Mouse (Mus musculus): ENCODE measurements at regions not wholly inside any gene's neighbourhood (a gene's known extent, or its start where the extent isn't known, plus 50 kb on each side); places are given as distances from the start of the nearest gene placed in this dataset.

DNA sequence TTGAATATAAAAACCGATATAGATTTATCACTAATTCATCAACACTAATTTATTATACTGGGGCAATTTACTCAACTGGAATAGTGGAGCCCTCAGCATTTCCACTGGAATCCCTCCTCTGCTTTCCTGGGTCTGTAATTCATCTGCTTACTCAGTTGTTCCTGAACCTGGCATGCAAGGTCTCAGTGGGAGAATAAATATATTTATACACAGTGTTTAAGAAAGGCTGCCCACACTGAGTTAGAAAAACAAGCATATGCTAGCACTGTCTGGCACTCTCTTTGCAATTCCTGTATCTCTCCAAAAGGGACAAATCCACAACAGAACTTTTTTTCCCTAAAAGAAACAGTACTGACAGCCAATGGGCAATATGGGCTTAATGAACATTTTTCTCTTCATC lies 100.1 kb upstream of the Gm10192 start:
- DNase-seq (ENCODE audit: low spot score in 2 of 2): no peak

DNA sequence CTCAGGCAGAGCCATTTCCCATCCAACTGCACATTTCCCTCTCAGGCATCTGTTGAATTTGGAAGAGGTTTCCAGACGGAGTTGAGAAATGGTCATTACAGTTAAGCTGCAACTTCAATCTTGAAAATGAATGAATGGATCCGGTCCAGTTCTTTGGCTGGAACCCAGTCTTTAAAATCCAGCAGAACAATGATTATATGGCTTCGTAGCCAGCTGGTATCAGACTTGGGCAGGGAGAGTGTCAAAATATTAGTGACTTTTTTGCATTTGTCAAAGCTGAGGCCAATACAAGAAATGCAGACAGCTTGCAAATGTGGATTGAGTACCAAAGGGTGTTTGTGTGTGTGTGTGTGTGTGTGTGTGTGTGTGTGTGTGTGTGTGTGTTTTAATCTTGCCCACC lies 99.7 kb upstream of the Gm10192 start:
- DNase-seq (ENCODE audit: low spot score in 2 of 2): no peak

DNA sequence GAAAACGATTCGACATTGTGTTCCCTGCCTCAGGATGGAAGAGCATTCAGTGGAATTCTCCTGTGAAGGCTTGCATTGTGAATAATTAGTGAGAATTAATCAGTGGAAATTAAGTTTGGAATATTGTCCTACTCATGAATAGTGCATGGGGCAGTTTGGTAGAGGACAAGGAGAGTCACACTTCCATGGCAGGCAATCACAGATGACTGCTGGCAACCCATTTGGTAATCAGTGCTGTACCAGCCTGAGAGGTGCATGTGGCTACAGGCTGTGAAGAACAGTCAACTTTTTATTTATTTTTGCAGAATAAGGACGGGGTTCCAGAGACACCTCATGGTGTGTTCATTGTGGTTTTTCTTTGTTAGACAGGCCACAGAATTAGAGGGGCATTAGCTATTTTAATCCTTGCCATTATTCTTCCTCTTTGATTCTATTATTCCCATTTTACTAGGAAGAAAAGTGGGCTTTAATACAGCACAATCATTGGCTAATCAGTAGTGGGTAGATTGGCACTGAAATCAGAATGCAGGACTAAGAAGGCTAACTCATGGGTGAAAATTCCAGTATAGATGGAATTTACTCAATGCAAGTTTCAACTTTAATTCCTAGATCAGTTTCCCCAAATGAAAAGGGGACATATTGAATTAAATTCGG lies 98.3 kb upstream of the Gm10192 start:
- DNase-seq (ENCODE audit: low spot score in 2 of 2): no peak

DNA sequence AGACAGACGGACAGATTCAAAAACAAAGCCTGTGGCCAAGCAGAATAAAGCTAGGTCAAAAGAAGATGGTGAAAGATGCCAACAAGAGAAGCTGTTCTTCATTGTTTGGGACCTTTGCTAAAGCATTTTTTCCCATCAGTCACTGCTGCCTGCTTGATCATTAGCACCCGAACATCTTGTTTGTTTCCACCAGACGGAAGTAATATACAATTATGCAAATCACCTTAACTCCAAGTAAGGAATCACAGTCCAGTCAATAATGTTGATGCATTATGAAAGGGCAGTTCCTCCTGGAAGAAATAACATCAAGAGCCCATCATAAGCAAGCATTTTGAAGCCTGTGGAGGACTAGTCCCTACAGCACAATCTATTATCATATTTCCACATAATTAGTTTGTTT lies 97.7 kb upstream of the Gm10192 start:
- no peak for DNase-seq (ENCODE audit: low spot score in 2 of 2)

DNA sequence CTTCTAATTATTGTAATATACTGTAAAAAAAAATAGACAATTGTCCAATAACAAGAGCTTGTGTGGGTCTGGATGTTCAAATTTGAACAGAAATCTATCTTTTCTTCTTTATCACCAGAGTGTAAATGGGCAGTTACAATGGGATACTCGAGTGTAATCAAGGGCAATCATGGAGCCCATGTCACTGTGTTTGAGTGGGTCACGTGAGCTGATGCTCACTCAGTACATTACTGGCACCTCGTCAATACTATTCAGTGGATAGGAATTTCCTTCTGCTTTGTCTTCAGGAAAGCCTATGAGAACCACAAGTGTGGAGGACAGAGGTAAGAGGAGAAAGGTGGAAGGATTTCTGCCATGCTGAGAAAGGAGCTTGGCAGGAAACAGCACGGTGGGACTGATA lies 54.0 kb upstream of the Gm10192 start:
- DNase-seq (ENCODE audit: low spot score in 2 of 2): no peak

DNA sequence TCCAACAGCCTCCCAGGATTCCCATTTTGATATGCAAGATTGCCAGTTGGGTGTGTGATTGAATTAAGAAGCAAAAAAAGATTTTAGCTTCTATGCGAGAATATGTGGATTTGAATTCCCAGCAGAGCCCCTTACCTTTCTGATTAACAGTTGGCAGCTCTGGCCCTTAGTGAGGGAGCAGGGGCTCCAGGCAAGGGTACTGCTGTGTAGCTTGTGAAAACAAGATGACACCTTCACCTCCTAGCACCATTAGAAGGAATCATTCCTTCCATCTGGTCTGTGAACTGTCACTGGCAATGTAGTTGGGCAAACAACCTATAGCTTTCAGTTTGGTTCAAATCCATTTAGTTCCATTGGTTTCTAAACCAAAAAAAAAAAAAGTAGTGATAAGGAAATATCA lies 53.4 kb upstream of the Gm10192 start:
- no peak for DNase-seq (ENCODE audit: low spot score in 2 of 2)

DNA sequence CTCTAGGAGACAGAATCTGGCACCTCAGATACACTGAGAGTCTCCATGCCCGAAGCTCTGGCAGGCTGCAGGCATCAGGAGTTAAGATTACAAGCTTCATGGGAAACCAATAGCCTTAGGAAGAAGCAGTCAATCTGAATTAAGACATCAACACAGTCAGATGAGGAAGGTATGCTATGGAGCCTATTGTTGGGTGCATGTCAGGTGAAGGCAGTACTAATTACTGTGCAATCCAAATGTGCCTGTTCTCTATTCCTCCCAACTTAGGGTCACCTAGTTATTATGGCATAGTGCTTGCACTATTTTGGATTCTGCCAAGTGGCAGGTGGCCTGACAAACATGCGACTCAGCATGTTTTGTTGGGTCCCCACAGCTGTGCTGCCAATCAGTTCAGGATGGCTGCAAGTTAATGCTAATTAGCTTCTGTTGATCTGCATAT lies 53.0 kb upstream of the Gm10192 start:
- peak in 1 of 2 experiments; percentile 38 for DNase-seq (ENCODE audit: low spot score in 2 of 2)
